Comparison of ENCODE assay signal across 9 mouse cellular contexts in genomic region chr9:22389736-22390245, GRCm38 (mm10). TPM values are rescaled to one million over a fixed set of nuclear protein-coding genes. Genes with fewer than 3 reads are reported as not detected.
DNase-seq lines count a peak whose midpoint lies in the region; ATAC-seq lines count a peak whose summit lies in the region.
"Had no signal": no experiment of that assay in that cellular context is flagged by ENCODE, and none has a peak within 500 bp of the region (broad histone marks: within the 10 kb centered on the region; RNA-seq: fewer than 3 reads in every experiment).

No protein-coding gene starts in this region.

- H3K4me3 ChIP-seq in heart, embryonic 14.5 days (ENCODE audit: control insufficient read depth in 1 of 2, insufficient read depth in 1 of 2, low read depth in 1 of 2, low read length in 2 of 2): peak overlapping the region in 1 of 2 experiments; percentile 82; a peak in 3 of 4 replicates
- peak overlapping the region; percentile 60; the same call in 1 of the 2 replicates for H3K4me3 ChIP-seq in hindbrain, embryonic 14.5 days (replicated peaks; ENCODE audit: low read length)
- H3K4me3 ChIP-seq in midbrain, embryonic 15.5 days: peak overlapping the region; percentile 80

- peak overlapping the region; percentile 79 for H3K4me2 ChIP-seq in heart, embryonic 14.5 days (ENCODE audit: low read length)
- H3K4me2 ChIP-seq in hindbrain, embryonic 14.5 days (replicated peaks): peak overlapping the region; percentile 86
- peak overlapping the region; percentile 98 for H3K4me2 ChIP-seq in midbrain, embryonic 15.5 days

- no peaks in the 10 kb centered on the region for H3K27me3 ChIP-seq in heart, embryonic 14.5 days (ENCODE audit: control insufficient read depth, insufficient read depth, low read length)
- H3K27me3 ChIP-seq in hindbrain, embryonic 14.5 days (ENCODE audit: control insufficient read depth, insufficient read depth, low read length): no peaks in the 10 kb centered on the region
- no peaks in the 10 kb centered on the region for H3K27me3 ChIP-seq in midbrain, embryonic 15.5 days (replicated peaks)
- H3K27me3 ChIP-seq: Patski had no signal

- WGBS in heart, embryonic 14.5 days: 56% methylated on average over 6 of the region's 6 CpGs
- 73% methylated on average over 6 of the region's 6 CpGs for WGBS in hindbrain, embryonic 14.5 days
- WGBS in midbrain, embryonic 15.5 days: 73% methylated on average over 6 of the region's 6 CpGs

- H3K9me3 ChIP-seq in heart, embryonic 14.5 days (ENCODE audit: control insufficient read depth, low read length): no peaks in the 10 kb centered on the region
- H3K9me3 ChIP-seq in hindbrain, embryonic 14.5 days (ENCODE audit: control insufficient read depth, low read length): no peaks in the 10 kb centered on the region
- no peaks in the 10 kb centered on the region for H3K9me3 ChIP-seq in midbrain, embryonic 15.5 days

- peaks cover 3 to 20% of the 10 kb centered on the region in 2 experiments for H3K4me1 ChIP-seq in heart, embryonic 14.5 days (ENCODE audit: control insufficient read depth in 2 of 2, insufficient read depth in 2 of 2, low read length in 2 of 2)
- peaks cover 4% of the 10 kb centered on the region; the same call in 1 of the 2 replicates for H3K4me1 ChIP-seq in hindbrain, embryonic 14.5 days (replicated peaks; ENCODE audit: control insufficient read depth, insufficient read depth, low read length)
- H3K4me1 ChIP-seq in midbrain, embryonic 15.5 days: peaks cover 15% of the 10 kb centered on the region

- H3K9ac ChIP-seq in heart, embryonic 14.5 days (ENCODE audit: low read length): peak overlapping the region; percentile 86
- peak overlapping the region; percentile 90 for H3K9ac ChIP-seq in hindbrain, embryonic 14.5 days
- peak overlapping the region; percentile 82; the same call in 1 of the 2 replicates for H3K9ac ChIP-seq in midbrain, embryonic 15.5 days

- ATAC-seq in heart, embryonic 14.5 days (ENCODE audit: insufficient number of reproducible peaks, insufficient read depth, low FRiP score, low read depth): no peak
- ATAC-seq in hindbrain, embryonic 14.5 days (ENCODE audit: low FRiP score): no peak
- ATAC-seq in midbrain, embryonic 15.5 days (replicated peaks): no peak

- H3K36me3 ChIP-seq in heart, embryonic 14.5 days (ENCODE audit: control insufficient read depth, insufficient read depth, low read length): no peaks in the 10 kb centered on the region
- no peaks in the 10 kb centered on the region for H3K36me3 ChIP-seq in hindbrain, embryonic 14.5 days (replicated peaks; ENCODE audit: control insufficient read depth, insufficient read depth)
- H3K36me3 ChIP-seq in midbrain, embryonic 15.5 days (replicated peaks): no peaks in the 10 kb centered on the region

- peak overlapping the region; percentile 92 to 96 for H3K27ac ChIP-seq in heart, embryonic 14.5 days (replicated peaks in 1 of 2; ENCODE audit: control insufficient read depth in 1 of 2, insufficient read depth in 1 of 2, low read depth in 2 of 2, low read length in 2 of 2)
- no peak overlapping the region for H3K27ac ChIP-seq in hindbrain, embryonic 14.5 days
- peak overlapping the region; percentile 83; the same call in 1 of the 2 replicates for H3K27ac ChIP-seq in midbrain, embryonic 15.5 days

- intact Hi-C loops in heart, postnatal 14 days (cut with DNase I): loop anchor here (5.0 kb wide), 1 partner anchor 162 kb away; the partner anchor contains the start of gene Zfp809

- no peak for DNase-seq in heart, postnatal 14 days
- peak; percentile 17 for DNase-seq in c-Kit-positive CD71-positive TER-119-negative erythroid progenitor cells, embryonic 14.5 days (ENCODE audit: low read depth)
- no peak for DNase-seq in hindbrain, embryonic 14.5 days (ENCODE audit: low spot score)
- DNase-seq in right cerebral cortex, adult 2 months (ENCODE audit: low spot score in 2 of 2): no peak
- no peak for DNase-seq in right cerebral cortex, postnatal 4 days
- no peak for DNase-seq in cerebellum, adult 18-20 months

RNA-seq across cellular contexts. Expression of gene Anln, which starts 0.8 kb away (rescaled TPM):
- 57.6 and 62.0 TPM in 2 replicates for polyA plus RNA-seq in heart, embryonic 14.5 days (2014; fragmentation: Nextera tagmentation; extraction: Ambion mirVana)
- 1 to 10 TPM; 6.0 to 9.2 TPM for total RNA-seq in heart, postnatal 14 days (2021)
- 6.4 and 6.6 TPM in 2 replicates for polyA plus RNA-seq in hindbrain, embryonic 14.5 days (2014; fragmentation: Nextera tagmentation; extraction: Ambion mirVana)
- 4.5 and 4.7 TPM in 2 replicates for polyA plus RNA-seq in midbrain, embryonic 15.5 days (2015; fragmentation: Nextera tagmentation; extraction: Ambion mirVana)

RNA-seq across cellular contexts. Expression of gene 9530077C05Rik, which starts 21.5 kb away (rescaled TPM):
- 1.9 and 2.2 TPM in 2 replicates for polyA plus RNA-seq in heart, embryonic 14.5 days (2014; fragmentation: Nextera tagmentation; extraction: Ambion mirVana)
- total RNA-seq in heart, postnatal 14 days (2021): under 1 TPM; 0.39 to 0.55 TPM
- polyA plus RNA-seq in hindbrain, embryonic 14.5 days (2014; fragmentation: Nextera tagmentation; extraction: Ambion mirVana): 11.8 and 14.9 TPM in 2 replicates
- polyA plus RNA-seq in midbrain, embryonic 15.5 days (2015; fragmentation: Nextera tagmentation; extraction: Ambion mirVana): 15.9 and 16.6 TPM in 2 replicates
